Mouse (Mus musculus) limb, embryonic 15.5 days (tissue): ENCODE measurements around the gene Stk16. TPM values are rescaled to one million over a fixed set of nuclear protein-coding genes. Genes with fewer than 3 reads are reported as not detected.

Experiments
- ATAC-seq: fragments of 200-750 bp; cut with Nextera tagmentation; 2 replicates; pipeline ENCODE4 v1.8.0; 2017; ENCODE audit warnings: low read depth, moderate TSS enrichment; ENCODE audit not compliant: insufficient number of reproducible peaks, low FRiP score, low TSS enrichment
- H3K27ac ChIP-seq: fragments of 300-500 bp; sonication (generic); 2 replicates; pipeline ENCODE4 v1.5.1; 2015; ENCODE audit warnings: moderate library complexity, mild to moderate bottlenecking, inconsistent platforms
- H3K27me3 ChIP-seq: fragments of 300-500 bp; sonication (generic); 2 replicates; pipeline ENCODE4 v1.6.1; 2015; ENCODE audit warnings: inconsistent platforms
- H3K36me3 ChIP-seq: fragments of 300-500 bp; sonication (generic); 2 replicates; pipeline ENCODE4 v1.6.1; 2015; ENCODE audit warnings: inconsistent platforms
- H3K4me1 ChIP-seq: fragments of 300-500 bp; sonication (generic); 2 replicates; pipeline ENCODE4 v1.6.1; 2015; ENCODE audit warnings: inconsistent platforms
- H3K4me2 ChIP-seq: fragments of 300-500 bp; sonication (generic); 2 replicates; pipeline ENCODE4 v1.6.1; 2015; ENCODE audit warnings: mild to moderate bottlenecking, inconsistent platforms
- H3K4me3 ChIP-seq: fragments of 300-500 bp; sonication (generic); 2 replicates; pipeline ENCODE4 v1.5.1; 2015; ENCODE audit warnings: mild to moderate bottlenecking, inconsistent platforms
- H3K9ac ChIP-seq: fragments of 300-500 bp; sonication (generic); 2 replicates; pipeline ENCODE4 v1.6.1; 2015; ENCODE audit warnings: inconsistent platforms
- H3K9me3 ChIP-seq: fragments of 300-500 bp; sonication (generic); 2 replicates; pipeline ENCODE4 v1.6.1; 2016; ENCODE audit warnings: inconsistent platforms
- WGBS: fragments of 180-500 bp; shearing (Covaris S2); methylation state at CpG from one replicate; pipeline ENCODE4 v1.1.7; 2015; 5-methylcytosine and 5-hydroxymethylcytosine counted together
- polyA plus RNA-seq: library from polyadenylated mRNA; unstranded; fragments of >200 nt; fragmentation: Nextera tagmentation; extraction: Ambion mirVana; gene quantifications from 2 replicates; pipeline ENCODE4 v1.2.1, GENCODE M21; 2015

The Stk16 gene
- polyA plus RNA-seq, 1 experiment from 2014 or later, result 119 TPM

DNA sequence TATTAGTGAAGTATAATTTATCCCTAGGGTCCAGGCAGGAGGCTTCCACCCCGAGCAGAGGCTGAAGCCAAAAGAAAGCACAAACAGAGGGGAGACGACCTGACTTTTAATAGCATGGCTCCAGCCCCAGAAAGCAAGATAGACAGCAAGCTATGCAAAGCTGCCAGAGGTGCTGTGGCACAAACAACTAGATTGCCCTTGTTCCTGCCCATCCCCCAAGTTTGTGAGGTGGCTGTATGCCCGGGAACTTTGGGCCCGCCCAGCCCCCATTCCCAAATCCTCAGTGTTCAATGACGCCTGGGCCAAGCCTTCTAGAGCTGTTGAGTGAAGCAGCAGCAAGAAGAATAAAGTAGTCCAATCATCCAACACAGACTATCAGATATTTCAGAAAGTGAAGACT, 4.2 kb downstream of the Stk16 start:
- Histone ChIP-seq H3K9me3 (no peaks in the 10 kb centered on the region), H3K36me3 (peaks cover 40% of the 10 kb centered on the region), H3K4me2 (no peak overlapping the region), H3K9ac (no peak overlapping the region), H3K27me3 (peaks cover 31% of the 10 kb centered on the region), H3K27ac (no peak overlapping the region), H3K4me3 (no peak overlapping the region), H3K4me1 (peaks cover 45% of the 10 kb centered on the region)
- 69% methylated on average over 5 of the region's 5 CpGs for WGBS
- ATAC-seq, result no peak

DNA sequence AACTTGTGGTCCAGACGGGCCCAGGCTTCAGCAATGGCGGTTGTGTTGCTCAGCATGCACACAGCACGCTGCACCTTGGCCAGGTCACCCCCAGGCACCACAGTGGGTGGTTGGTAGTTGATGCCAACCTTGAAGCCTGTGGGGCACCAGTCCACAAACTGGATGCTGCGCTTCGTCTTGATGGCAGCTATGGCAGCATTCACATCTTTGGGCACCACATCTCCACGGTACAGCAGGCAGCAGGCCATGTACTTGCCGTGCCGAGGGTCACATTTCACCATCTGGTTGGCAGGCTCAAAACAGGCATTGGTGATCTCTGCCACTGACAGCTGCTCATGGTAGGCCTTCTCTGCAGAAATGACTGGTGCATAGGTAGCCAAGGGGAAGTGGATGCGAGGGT, 5.1 kb downstream of the Stk16 start:
- Histone ChIP-seq H3K9ac (no peak overlapping the region), H3K36me3 (peaks cover 40% of the 10 kb centered on the region), H3K4me1 (peaks cover 40% of the 10 kb centered on the region), H3K27ac (no peak overlapping the region), H3K9me3 (no peaks in the 10 kb centered on the region), H3K4me2 (no peak overlapping the region), H3K27me3 (peaks cover 40% of the 10 kb centered on the region), H3K4me3 (no peak overlapping the region)
- WGBS, result 92% methylated on average over 9 of the region's 9 CpGs
- no peak for ATAC-seq

DNA sequence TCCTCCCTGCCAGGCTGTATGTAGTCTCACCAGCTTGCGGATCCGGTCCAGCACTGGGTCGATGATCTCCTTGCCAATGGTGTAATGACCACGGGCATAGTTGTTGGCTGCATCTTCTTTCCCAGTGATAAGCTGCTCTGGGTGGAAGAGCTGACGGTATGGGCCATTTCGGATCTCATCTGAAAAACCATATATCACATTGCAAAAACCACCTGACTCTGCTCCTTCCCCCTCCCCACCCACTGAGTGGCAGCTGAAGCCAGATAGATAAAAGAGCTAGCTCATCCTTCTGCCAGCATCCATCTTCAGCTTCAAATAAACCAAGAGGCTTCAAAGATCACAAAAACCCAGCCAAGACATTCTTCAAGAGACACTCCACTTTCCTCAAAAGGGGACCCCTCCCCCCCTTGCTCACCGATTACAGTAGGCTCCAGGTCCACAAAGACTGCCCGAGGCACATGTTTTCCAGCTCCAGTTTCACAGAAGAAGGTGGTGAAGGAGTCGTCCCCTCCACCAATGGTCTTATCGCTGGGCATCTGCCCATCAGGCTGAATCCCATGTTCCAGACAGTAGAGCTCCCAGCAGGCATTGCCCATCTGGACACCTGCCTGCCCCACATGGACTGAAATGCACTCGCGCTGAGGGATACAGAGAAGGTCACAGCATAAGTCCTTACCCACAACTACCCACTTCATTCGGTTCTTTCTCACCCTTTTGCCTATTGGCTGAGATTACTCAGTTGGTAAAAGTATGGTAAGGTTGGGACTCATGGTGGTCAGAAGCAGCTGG, 6.4 kb downstream of the Stk16 start:
- peaks cover 30% of the 10 kb centered on the region for H3K4me1 ChIP-seq
- peaks cover 50% of the 10 kb centered on the region for H3K27me3 ChIP-seq
- H3K9me3 ChIP-seq, result no peaks in the 10 kb centered on the region
- no peak overlapping the region; the same call in 1 of the 2 replicates for H3K4me3 ChIP-seq
- H3K4me2 ChIP-seq, result no peak overlapping the region
- ATAC-seq, result no peak
- H3K36me3 ChIP-seq, result peaks cover 37% of the 10 kb centered on the region
- H3K27ac ChIP-seq, result no peak overlapping the region
- 71% methylated on average over 13 of the region's 13 CpGs for WGBS
- no peak overlapping the region for H3K9ac ChIP-seq

DNA sequence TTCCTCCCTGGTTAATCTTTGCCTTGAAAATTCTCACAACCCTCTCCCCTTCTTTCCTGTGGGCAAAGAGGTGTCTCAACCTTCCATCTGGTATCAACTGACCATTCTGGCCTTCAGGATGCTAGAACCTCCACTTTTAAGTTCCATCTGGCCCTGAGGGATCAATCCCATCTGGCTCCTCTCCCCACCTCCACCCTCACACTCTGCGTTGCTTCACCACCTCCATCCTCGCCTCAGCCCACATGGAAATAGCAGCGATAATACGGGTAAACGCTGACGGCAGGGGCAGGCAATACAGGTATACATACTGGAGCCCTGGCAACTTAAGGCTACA, 7.2 kb downstream of the Stk16 start:
- Histone ChIP-seq H3K4me3 (peak overlapping the region; percentile 57), H3K9ac (no peak overlapping the region), H3K4me2 (peak overlapping the region; percentile 96), H3K4me1 (peaks cover 24% of the 10 kb centered on the region), H3K27ac (0 out of 2 replicates have a peak overlapping the region, but pooled peaks have one; percentile 43), H3K9me3 (no peaks in the 10 kb centered on the region), H3K36me3 (peaks cover 31% of the 10 kb centered on the region), H3K27me3 (peaks cover 53% of the 10 kb centered on the region)
- WGBS, result 2% methylated on average over 6 of the region's 6 CpGs
- ATAC-seq, result no peak

DNA sequence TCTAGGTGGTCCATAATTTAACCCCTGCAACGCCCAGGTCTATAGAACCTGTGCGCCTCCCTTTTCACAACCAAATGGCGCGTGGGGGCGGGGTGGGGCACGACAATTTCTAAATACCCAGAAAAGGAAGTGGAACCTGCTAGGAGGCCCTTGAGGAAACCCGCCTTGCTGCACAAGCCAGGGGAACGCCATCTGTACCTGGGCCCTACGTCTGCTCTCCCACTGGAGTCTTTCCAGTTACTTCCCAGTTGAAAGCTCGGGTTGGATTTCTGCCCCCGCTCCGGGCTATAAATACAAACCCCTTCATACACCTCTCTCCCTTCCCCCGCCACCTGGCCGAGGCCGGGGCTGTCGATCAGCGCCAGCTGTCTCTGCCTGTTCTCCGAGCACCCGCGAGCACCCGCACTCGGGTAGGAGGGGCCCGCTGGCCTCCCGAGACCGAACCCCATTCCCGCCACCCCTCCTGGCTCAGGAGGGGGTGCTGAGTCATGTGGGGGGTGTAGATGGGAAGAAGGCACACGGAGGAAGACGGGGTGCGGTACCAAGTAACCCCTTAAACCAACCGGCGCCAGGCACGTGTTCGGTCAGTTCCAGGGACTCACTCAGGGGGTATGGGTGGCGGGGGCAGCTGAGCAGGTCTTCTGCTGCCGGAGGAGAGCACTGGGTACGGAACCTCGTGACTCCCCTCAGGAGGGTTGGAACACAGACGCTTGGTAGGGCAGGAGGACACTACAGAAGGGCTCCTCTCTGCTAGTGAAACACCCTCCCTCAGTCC, 7.8 kb downstream of the Stk16 start:
- peaks cover 22% of the 10 kb centered on the region for H3K4me1 ChIP-seq
- peak overlapping the region; percentile 57 for H3K4me3 ChIP-seq
- peak overlapping the region; percentile 36; the same call in 1 of the 2 replicates for H3K9ac ChIP-seq
- H3K9me3 ChIP-seq, result no peaks in the 10 kb centered on the region
- 1% methylated on average over 38 of the region's 38 CpGs for WGBS
- H3K4me2 ChIP-seq, result peak overlapping the region; percentile 96
- peaks cover 53% of the 10 kb centered on the region for H3K27me3 ChIP-seq
- ATAC-seq, result peak; percentile 43; the same call in 1 of the 2 replicates
- peak overlapping the region; percentile 43 for H3K27ac ChIP-seq
- H3K36me3 ChIP-seq, result peaks cover 25% of the 10 kb centered on the region

DNA sequence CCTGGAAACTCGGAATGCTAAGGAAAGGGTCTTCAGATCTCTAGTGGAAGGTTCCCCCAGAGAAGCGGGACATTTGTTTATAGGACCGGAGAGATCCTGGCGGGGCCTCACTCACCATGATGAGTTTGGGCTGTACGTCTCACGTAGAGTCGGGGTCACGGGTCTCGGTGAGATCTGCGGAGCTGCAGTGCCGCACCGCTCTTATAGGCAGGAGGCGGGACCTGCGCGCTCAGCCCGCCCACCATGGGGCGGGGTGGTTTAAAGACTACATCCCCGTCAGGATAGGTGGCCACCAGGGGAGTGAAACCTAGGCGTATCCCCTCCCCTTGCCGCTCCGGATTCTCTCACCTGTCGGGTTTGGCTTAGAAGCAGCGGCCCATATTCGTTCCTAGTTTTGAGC, 8.4 kb downstream of the Stk16 start:
- H3K9me3 ChIP-seq, result no peaks in the 10 kb centered on the region
- peak; percentile 81 for ATAC-seq
- H3K4me1 ChIP-seq, result peaks cover 22% of the 10 kb centered on the region
- H3K27me3 ChIP-seq, result peaks cover 53% of the 10 kb centered on the region
- H3K9ac ChIP-seq, result peak overlapping the region; percentile 36
- H3K36me3 ChIP-seq, result peaks cover 19% of the 10 kb centered on the region
- peak overlapping the region; percentile 96 for H3K4me2 ChIP-seq
- peak overlapping the region; percentile 57 for H3K4me3 ChIP-seq
- H3K27ac ChIP-seq, result peak overlapping the region; percentile 43; the same call in 1 of the 2 replicates
- under 1% methylated on average over 24 of the region's 24 CpGs for WGBS

DNA sequence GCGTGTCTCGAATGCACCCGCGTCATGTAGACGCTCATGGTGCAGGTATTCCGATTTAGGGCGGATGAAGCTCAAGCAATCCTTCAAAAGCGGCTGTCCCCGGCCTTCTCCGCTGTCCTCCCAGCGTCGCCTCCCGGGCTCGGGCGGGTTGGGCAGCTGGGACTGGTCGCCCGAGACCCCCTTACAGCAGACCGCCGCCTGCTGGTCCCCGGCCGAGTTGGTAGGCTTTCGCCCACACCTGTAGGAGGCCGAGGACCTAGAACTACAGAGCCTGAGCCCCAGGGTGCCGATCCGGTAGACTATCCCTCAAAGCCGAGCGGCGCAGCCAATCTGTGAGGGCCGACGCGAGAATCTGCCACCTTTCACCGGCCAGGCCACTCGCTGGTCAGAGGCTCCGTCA, 8.9 kb downstream of the Stk16 start, which contains the start of gene Tuba4a:
Tuba4a (minus strand) TSS at position 335 of the 400 bp plus-strand sequence.
- H3K4me3 ChIP-seq, result peak within 1 kb of the TSS; percentile 57
- peak within 1 kb of the TSS; percentile 36 for H3K9ac ChIP-seq
- H3K27me3 ChIP-seq, result peaks cover 53% of the 10 kb centered on the region
- WGBS, result 2% methylated on average over 34 of the region's 34 CpGs
- no peaks in the 10 kb centered on the region for H3K9me3 ChIP-seq
- peaks cover 14% of the 10 kb centered on the region for H3K36me3 ChIP-seq
- H3K4me1 ChIP-seq, result peaks cover 22% of the 10 kb centered on the region
- peak within 1 kb of the TSS; percentile 96 for H3K4me2 ChIP-seq
- H3K27ac ChIP-seq, result peak within 1 kb of the TSS; percentile 43
- ATAC-seq, result no peak

DNA sequence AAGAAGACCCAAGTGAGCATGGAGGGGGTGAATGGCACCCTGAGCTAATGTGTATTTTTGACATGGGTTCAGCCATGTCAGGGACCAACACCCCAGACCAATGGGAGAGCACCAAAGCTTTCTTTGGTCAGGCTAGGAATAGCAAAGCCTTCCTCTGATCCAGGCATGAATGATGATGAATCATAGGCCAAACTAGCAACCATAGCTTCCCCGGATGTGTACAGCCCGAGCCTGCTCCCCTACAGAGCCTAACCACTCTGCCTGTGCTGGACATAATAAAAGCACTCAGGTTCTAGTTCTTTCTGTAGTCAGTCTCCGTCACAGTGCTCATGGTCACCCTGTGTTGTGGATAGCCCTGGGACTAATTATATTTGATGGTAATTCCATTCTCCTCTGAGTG, 10.9 kb downstream of the Stk16 start:
- 67% methylated on average over 3 of the region's 3 CpGs for WGBS
- Histone ChIP-seq H3K9ac (no peak overlapping the region), H3K4me1 (peaks cover 22% of the 10 kb centered on the region), H3K27me3 (peaks cover 53% of the 10 kb centered on the region), H3K4me3 (no peak overlapping the region), H3K4me2 (no peak overlapping the region), H3K36me3 (no peaks in the 10 kb centered on the region), H3K9me3 (no peaks in the 10 kb centered on the region), H3K27ac (no peak overlapping the region)
- no peak for ATAC-seq

DNA sequence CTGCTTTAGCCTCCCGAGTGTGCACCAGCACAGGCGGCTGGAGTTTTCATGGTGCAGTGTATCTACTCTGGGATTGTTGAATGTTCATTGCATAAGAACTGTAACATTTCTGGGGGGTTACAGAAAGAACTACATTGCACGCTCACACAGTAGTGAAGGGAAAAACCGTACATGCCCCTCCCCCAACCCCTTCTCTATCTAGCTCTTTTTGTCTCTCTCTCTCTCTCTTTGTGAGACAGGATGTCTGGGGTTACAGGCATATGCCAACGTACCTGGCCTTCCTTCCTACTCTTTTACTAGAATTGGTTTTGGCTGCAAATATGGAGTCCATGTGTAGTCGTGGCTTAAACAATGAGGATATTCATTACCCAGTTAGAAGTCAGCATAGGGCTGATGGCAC, 12.3 kb downstream of the Stk16 start:
- peaks cover 41% of the 10 kb centered on the region for H3K27me3 ChIP-seq
- H3K4me1 ChIP-seq, result peaks cover 20% of the 10 kb centered on the region
- no peaks in the 10 kb centered on the region for H3K9me3 ChIP-seq
- H3K36me3 ChIP-seq, result no peaks in the 10 kb centered on the region
- no peak overlapping the region for H3K9ac ChIP-seq
- no peak overlapping the region for H3K27ac ChIP-seq
- no peak overlapping the region for H3K4me2 ChIP-seq
- no peak for ATAC-seq
- H3K4me3 ChIP-seq, result no peak overlapping the region
- 75% methylated on average over 6 of the region's 6 CpGs for WGBS

DNA sequence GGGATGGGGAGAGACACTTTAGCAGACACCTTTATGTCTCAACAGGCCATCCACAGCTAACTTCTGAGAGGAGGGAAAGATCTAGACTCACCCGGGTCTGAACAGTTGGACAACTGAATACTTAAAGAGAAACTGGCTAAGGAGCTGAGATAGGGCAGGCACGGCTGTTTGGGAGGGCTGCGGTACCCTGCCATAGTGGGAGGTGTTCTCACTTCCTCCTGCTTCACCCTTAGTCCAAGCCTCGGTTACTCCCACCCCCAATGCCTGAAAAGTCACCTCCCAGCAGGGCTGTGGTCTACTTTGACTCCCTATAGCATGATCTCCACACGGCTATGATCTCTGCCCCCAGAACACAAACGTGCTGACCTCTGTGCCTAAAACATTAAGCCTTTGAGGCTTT, 12.9 kb downstream of the Stk16 start:
- peaks cover 35% of the 10 kb centered on the region for H3K27me3 ChIP-seq
- no peak overlapping the region for H3K9ac ChIP-seq
- H3K4me1 ChIP-seq, result peaks cover 14% of the 10 kb centered on the region
- no peaks in the 10 kb centered on the region for H3K36me3 ChIP-seq
- whole genome bisulfite sequencing, result 65% methylated on average over 6 of the region's 6 CpGs
- no peak for ATAC-seq
- H3K4me2 ChIP-seq, result no peak overlapping the region
- no peak overlapping the region for H3K27ac ChIP-seq
- no peaks in the 10 kb centered on the region for H3K9me3 ChIP-seq
- H3K4me3 ChIP-seq, result no peak overlapping the region

DNA sequence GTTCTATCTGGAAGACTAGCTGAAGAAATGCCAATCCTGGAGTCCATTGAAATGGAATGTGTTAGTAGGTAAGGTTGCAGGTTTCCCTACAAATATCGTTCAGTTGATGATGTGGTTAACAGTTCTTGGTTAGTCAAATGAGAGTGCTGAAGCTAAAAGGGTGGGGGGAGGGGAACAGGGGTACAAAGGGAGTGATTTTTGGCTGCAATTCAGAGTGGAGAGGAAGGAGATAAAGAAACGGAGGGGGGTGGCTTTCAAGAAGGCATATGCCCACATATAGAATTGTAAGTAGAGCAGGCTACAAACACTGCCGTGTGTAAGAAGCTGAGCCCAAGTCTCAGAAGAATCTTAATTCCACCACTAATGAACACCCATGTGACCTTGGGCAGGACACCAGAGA, 14.8 kb downstream of the Stk16 start:
- 68% methylated on average over 3 of the region's 3 CpGs for WGBS
- Histone ChIP-seq H3K9me3 (no peaks in the 10 kb centered on the region), H3K27ac (no peak overlapping the region), H3K27me3 (peaks cover 16% of the 10 kb centered on the region), H3K36me3 (no peaks in the 10 kb centered on the region), H3K4me3 (no peak overlapping the region), H3K4me1 (no peaks in the 10 kb centered on the region), H3K9ac (no peak overlapping the region), H3K4me2 (no peak overlapping the region)
- no peak for ATAC-seq

DNA sequence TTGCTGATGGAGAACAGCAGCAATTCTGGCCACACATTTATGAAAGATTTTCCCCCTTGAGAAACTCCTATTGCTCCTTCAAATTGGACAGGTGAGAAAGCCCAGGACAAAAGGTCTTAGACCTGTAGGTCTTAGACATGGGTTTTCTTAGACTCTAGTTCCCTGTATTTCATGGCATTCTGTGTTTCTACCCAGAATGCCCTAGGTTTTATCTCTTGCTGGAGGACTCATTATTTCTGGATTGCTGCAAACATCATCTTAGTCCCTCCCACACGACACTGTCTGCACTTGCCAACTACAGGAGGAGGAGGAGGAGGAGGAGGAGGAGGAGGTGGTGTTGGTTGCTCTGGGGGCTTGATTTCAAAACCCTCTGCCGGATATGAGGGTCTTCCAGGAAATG, 15.5 kb downstream of the Stk16 start:
- H3K36me3 ChIP-seq, result no peaks in the 10 kb centered on the region
- H3K4me3 ChIP-seq, result no peak overlapping the region
- H3K27me3 ChIP-seq, result peaks cover 9% of the 10 kb centered on the region
- no peak overlapping the region for H3K4me2 ChIP-seq
- H3K4me1 ChIP-seq, result no peaks in the 10 kb centered on the region
- no peak overlapping the region for H3K27ac ChIP-seq
- no peak for ATAC-seq
- WGBS, result 62% methylated on average over 2 of the region's 2 CpGs
- H3K9me3 ChIP-seq, result no peaks in the 10 kb centered on the region
- H3K9ac ChIP-seq, result no peak overlapping the region
